Mouse (Mus musculus): Measurements from ENCODE around the gene Iqgap3. TPM values are rescaled to one million over a fixed set of nuclear protein-coding genes. Genes with fewer than 3 reads are reported as not detected.

Gene Iqgap3
- 0.34 TPM for polyA plus RNA-seq (2014; fragmentation: Illumina TruSeq; extraction: RNeasy Lipid Tissue Mini Kit (QIAGEN cat#74804); ENCODE audit: low read depth, low replicate concordance)

GRCm38 (mm10) chr3:88081345-88082223 is at the start of gene Iqgap3:
Iqgap3 (plus strand) TSS chr3:88081971.

DNA sequence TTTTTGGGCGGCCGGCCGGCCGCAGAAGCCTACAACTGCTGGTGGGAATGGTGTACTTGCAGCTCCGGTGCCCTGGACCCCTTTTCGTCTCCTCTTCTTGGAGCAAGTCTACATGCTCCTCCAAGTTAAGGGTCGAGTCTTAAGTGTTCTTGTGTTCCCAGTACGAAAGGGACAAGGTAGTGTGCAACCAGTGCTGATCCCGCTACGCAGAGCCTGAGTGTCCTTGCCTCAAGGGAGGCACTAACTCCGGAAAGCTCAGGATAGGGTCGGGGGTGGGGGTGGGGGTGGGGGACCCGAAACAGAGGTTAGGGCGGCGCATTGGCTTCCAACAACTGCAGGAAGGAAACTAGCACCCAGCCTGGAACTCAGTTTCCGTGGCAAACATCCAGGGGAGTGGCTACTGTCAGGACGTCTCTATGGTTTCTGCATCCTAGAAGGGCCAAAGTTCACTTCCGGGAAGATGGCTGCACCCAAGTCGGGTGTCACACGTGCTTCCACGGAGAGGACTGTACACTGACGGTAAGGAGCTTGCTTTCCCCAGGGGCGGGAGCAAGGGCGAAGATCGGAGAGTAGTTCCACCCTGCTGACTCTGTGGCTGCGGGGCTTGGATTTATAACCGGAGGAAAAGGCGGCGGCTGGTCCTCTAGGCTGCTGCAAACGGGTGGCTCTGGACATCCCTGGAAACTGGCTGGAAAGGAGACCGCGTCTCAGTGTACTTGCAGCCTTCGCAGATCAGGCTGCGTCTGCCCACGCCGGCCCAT is 38.9 kb upstream of the Iqgap3 start, which contains the start of gene Gpatch4:
Gene Gpatch4 (plus strand): TSS at position 448 of the 761 bp plus-strand sequence.

GRCm38 (mm10) chr3:88057902-88058696 is 23.7 kb upstream of the Iqgap3 start, which contains the start of gene Naxe:
Naxe (minus strand) TSS chr3:88058495.

GRCm38 (mm10) chr3:88078204-88078603 is 3.6 kb upstream of the Iqgap3 start, which contains the start of gene Ttc24:
Ttc24 (minus strand) TSS chr3:88078304.

GRCm38 (mm10) chr3:88141787-88142523 is 60.2 kb downstream of the Iqgap3 start, which contains the start of gene Mef2d:
Mef2d (plus strand) TSS chr3:88142372.

Other genes starting within 250 kb of the Iqgap3 start
- gene Sh2d2a, start 235.2 kb upstream of the Iqgap3 start, polyA plus RNA-seq (2014; fragmentation: Illumina TruSeq; extraction: RNeasy Lipid Tissue Mini Kit (QIAGEN cat#74804); ENCODE audit: low read depth, low replicate concordance) = 0.18 TPM
- 34.4 TPM for gene Prcc, start 196.4 kb upstream of the Iqgap3 start, polyA plus RNA-seq (2014; fragmentation: Illumina TruSeq; extraction: RNeasy Lipid Tissue Mini Kit (QIAGEN cat#74804); ENCODE audit: low read depth, low replicate concordance)
- gene Hdgf, start 175.7 kb upstream of the Iqgap3 start, polyA plus RNA-seq (2014; fragmentation: Illumina TruSeq; extraction: RNeasy Lipid Tissue Mini Kit (QIAGEN cat#74804); ENCODE audit: low read depth, low replicate concordance) = 135 TPM
- 110 TPM for gene Mrpl24, start 162.5 kb upstream of the Iqgap3 start, polyA plus RNA-seq (2014; fragmentation: Illumina TruSeq; extraction: RNeasy Lipid Tissue Mini Kit (QIAGEN cat#74804); ENCODE audit: low read depth, low replicate concordance)
- gene Isg20l2, start 151.7 kb upstream of the Iqgap3 start, polyA plus RNA-seq (2014; fragmentation: Illumina TruSeq; extraction: RNeasy Lipid Tissue Mini Kit (QIAGEN cat#74804); ENCODE audit: low read depth, low replicate concordance) = 11.3 TPM
- 18.8 TPM for gene Rrnad1, start 151.3 kb upstream of the Iqgap3 start, polyA plus RNA-seq (2014; fragmentation: Illumina TruSeq; extraction: RNeasy Lipid Tissue Mini Kit (QIAGEN cat#74804); ENCODE audit: low read depth, low replicate concordance)
- gene Crabp2, start 133.3 kb upstream of the Iqgap3 start, polyA plus RNA-seq (2014; fragmentation: Illumina TruSeq; extraction: RNeasy Lipid Tissue Mini Kit (QIAGEN cat#74804); ENCODE audit: low read depth, low replicate concordance) = not detected
- gene Nes, start 110.9 kb upstream of the Iqgap3 start, polyA plus RNA-seq (2014; fragmentation: Illumina TruSeq; extraction: RNeasy Lipid Tissue Mini Kit (QIAGEN cat#74804); ENCODE audit: low read depth, low replicate concordance) = 19.9 TPM
- gene Bcan, start 81.7 kb upstream of the Iqgap3 start, polyA plus RNA-seq (2014; fragmentation: Illumina TruSeq; extraction: RNeasy Lipid Tissue Mini Kit (QIAGEN cat#74804); ENCODE audit: low read depth, low replicate concordance) = not detected
- gene Hapln2, start 54.4 kb upstream of the Iqgap3 start, polyA plus RNA-seq (2014; fragmentation: Illumina TruSeq; extraction: RNeasy Lipid Tissue Mini Kit (QIAGEN cat#74804); ENCODE audit: low read depth, low replicate concordance) = not detected
- gene Gpatch4, start 38.9 kb upstream of the Iqgap3 start, polyA plus RNA-seq (2014; fragmentation: Illumina TruSeq; extraction: RNeasy Lipid Tissue Mini Kit (QIAGEN cat#74804); ENCODE audit: low read depth, low replicate concordance) = 19.7 TPM
- gene Naxe, start 23.5 kb upstream of the Iqgap3 start, polyA plus RNA-seq (2014; fragmentation: Illumina TruSeq; extraction: RNeasy Lipid Tissue Mini Kit (QIAGEN cat#74804); ENCODE audit: low read depth, low replicate concordance) = 88.9 TPM
- gene Ttc24, start 3.7 kb upstream of the Iqgap3 start, polyA plus RNA-seq (2014; fragmentation: Illumina TruSeq; extraction: RNeasy Lipid Tissue Mini Kit (QIAGEN cat#74804); ENCODE audit: low read depth, low replicate concordance) = not detected
- 107 TPM for gene Mef2d, start 60.4 kb downstream of the Iqgap3 start, polyA plus RNA-seq (2014; fragmentation: Illumina TruSeq; extraction: RNeasy Lipid Tissue Mini Kit (QIAGEN cat#74804); ENCODE audit: low read depth, low replicate concordance)
- not detected for gene Rhbg, start 172.7 kb downstream of the Iqgap3 start, polyA plus RNA-seq (2014; fragmentation: Illumina TruSeq; extraction: RNeasy Lipid Tissue Mini Kit (QIAGEN cat#74804); ENCODE audit: low read depth, low replicate concordance)
- gene Gm38392, start 205.2 kb downstream of the Iqgap3 start, polyA plus RNA-seq (2014; fragmentation: Illumina TruSeq; extraction: RNeasy Lipid Tissue Mini Kit (QIAGEN cat#74804); ENCODE audit: low read depth, low replicate concordance) = not detected
- 11.3 TPM for gene Tsacc, start 215.0 kb downstream of the Iqgap3 start, polyA plus RNA-seq (2014; fragmentation: Illumina TruSeq; extraction: RNeasy Lipid Tissue Mini Kit (QIAGEN cat#74804); ENCODE audit: low read depth, low replicate concordance)
- 153 TPM for gene Cct3, start 215.1 kb downstream of the Iqgap3 start, polyA plus RNA-seq (2014; fragmentation: Illumina TruSeq; extraction: RNeasy Lipid Tissue Mini Kit (QIAGEN cat#74804); ENCODE audit: low read depth, low replicate concordance)
- 72.2 TPM for gene Glmp, start 243.1 kb downstream of the Iqgap3 start, polyA plus RNA-seq (2014; fragmentation: Illumina TruSeq; extraction: RNeasy Lipid Tissue Mini Kit (QIAGEN cat#74804); ENCODE audit: low read depth, low replicate concordance)

Measured in heart, adult 10 weeks (tissue).